Mouse (Mus musculus): ENCODE data around the gene Fdx1.

Fdx1 gene

GRCm38 (mm10) chr9:51906938-51907337 is 56.4 kb downstream of the Fdx1 start:
- DNase-seq (ENCODE audit: low read depth), result no peak

Measured in induced T-regulatory cell, adult 2 months (primary cell).